Mouse (Mus musculus): ENCODE data around the gene Tbce. TPM values are rescaled to one million over a fixed set of nuclear protein-coding genes. Genes with fewer than 3 reads are reported as not detected.

Gene Tbce
- total and polyA plus RNA-seq, 3 experiments, result 27.2 to 82.1 (median 54.4) TPM

DNA sequence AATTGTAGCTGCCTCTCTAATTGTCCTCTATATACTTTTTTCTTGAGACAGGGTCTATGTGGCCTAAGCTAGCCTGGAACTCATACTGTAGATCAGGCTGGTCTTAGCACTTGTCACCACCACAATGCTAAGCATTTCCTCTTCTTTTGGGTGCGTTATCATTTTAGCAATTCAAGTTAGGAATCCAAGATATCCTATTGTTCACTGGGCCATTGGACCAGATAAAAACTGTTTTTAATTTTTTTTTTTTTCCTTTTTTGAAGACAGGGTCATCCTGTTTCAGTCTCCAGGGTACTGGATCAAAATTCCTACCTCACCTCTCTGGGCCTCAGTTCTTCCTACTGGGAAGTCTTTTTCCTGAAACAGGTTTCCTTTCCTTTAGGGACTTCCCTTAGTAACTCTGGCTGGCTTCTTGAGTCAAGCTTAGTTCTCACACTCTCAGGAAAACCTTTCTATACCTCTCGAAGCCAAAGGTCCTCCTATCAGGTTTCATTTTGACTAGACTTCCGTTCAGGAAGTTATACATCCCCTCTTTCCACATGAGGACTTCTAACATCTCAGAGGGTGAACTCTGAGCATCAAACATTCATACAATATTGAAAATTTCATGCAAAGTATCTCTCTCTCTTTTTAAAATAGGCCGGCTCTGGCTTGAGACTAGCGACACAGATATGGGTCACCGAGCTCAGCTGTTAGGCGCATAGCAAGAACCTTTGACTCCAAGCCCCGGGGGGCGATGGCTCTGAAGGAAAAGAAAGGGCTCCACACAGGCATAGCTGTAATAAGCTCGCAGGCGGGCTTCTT, 23.0 kb upstream of the Tbce start:
- in situ Hi-C loops (cut with MboI; ENCODE audit: low pct_ligation_motif_present, low pct_unique_long_range_greater_than_20kb, low sequenced_read_pairs), result no loop called here

GRCm38 (mm10) chr13:14059582-14059981, 20.1 kb upstream of the Tbce start:
- Histone ChIP-seq H3K4me1 (ENCODE audit: control insufficient read depth in 1 of 2, insufficient read depth in 2 of 2) (peaks cover 8 to 22% of the 10 kb centered on the region in 2 experiments; a peak in 3 of 4 replicates), H3K9me3 (replicated peaks; ENCODE audit: low read length) (no peaks in the 10 kb centered on the region), H3K36me3 (replicated peaks in 1 of 2; ENCODE audit: control insufficient read depth in 1 of 2, insufficient read depth in 1 of 2, low read length in 1 of 2) (peaks cover 5 to 45% of the 10 kb centered on the region in 2 experiments), H3K4me2 (ENCODE audit: insufficient read depth, low read depth, poor library complexity, severe bottlenecking) (no peak overlapping the region), H3K27ac (ENCODE audit: insufficient read depth, low read depth) (no peak overlapping the region), H3K27me3 (replicated peaks) (no peaks in the 10 kb centered on the region), H3K9ac (ENCODE audit: insufficient read depth, low read depth) (no peak overlapping the region), H3K4me3 (replicated peaks in 1 of 3; ENCODE audit: low read depth in 2 of 3, low read length in 2 of 3, poor library complexity in 1 of 3) (no peak overlapping the region), H3K79me2 (replicated peaks; ENCODE audit: control insufficient read depth, extremely low read depth, insufficient read depth, poor library complexity, severe bottlenecking) (peaks cover 42% of the 10 kb centered on the region)
- dilution Hi-C loops (cut with MboI; ENCODE audit: extremely low pct_ligation_motif_present, extremely low pct_unique_long_range_greater_than_20kb, low sequenced_read_pairs), result no loop called here
- in situ Hi-C loops (cut with MboI; ENCODE audit: low pct_ligation_motif_present, low pct_unique_long_range_greater_than_20kb, low sequenced_read_pairs), result no loop called here
- TF ChIP-seq CHD1 (IDR thresholded peaks at IDR 0.05; ENCODE audit: low read depth, low read length), result no peak
- TF ChIP-seq EP300 (IDR thresholded peaks at IDR 0.05; ENCODE audit: low read length), result no peak
- no peak for TF ChIP-seq MXI1 (IDR thresholded peaks at IDR 0.05; ENCODE audit: low read depth, low read length)
- no peak for TF ChIP-seq ZNF384 (IDR thresholded peaks at IDR 0.05; ENCODE audit: low read depth, low read length)
- TF ChIP-seq TCF12 (IDR thresholded peaks at IDR 0.05; ENCODE audit: low read depth, low read length), result no peak
- TF ChIP-seq RCOR1 (conservative IDR thresholded peaks at IDR 0.05; ENCODE audit: low read depth, low read length), result no peak
- TF ChIP-seq MYC (IDR thresholded peaks at IDR 0.05; ENCODE audit: low read depth, low read length), result no peak
- no peak for TF ChIP-seq HCFC1 (IDR thresholded peaks at IDR 0.05; ENCODE audit: low read depth, low read length)
- TF ChIP-seq ZKSCAN1 (IDR thresholded peaks at IDR 0.05; ENCODE audit: borderline replicate concordance, low read depth, low read length), result no peak
- TF ChIP-seq POLR2AphosphoS2 (IDR thresholded peaks at IDR 0.05; ENCODE audit: low read depth, low read length), result no peak
- no peak for TF ChIP-seq MEF2A (IDR thresholded peaks at IDR 0.05; ENCODE audit: borderline replicate concordance, low read depth, low read length)
- no peak for TF ChIP-seq MAFK (IDR thresholded peaks at IDR 0.05; ENCODE audit: insufficient replicate concordance, low read length)
- TF ChIP-seq UBTF (IDR thresholded peaks at IDR 0.05; ENCODE audit: low read depth, low read length), result no peak
- TF ChIP-seq CHD2 (IDR thresholded peaks at IDR 0.05; ENCODE audit: low read length), result no peak
- TF ChIP-seq ZC3H11A (IDR thresholded peaks at IDR 0.05; ENCODE audit: low read depth, low read length), result no peak
- no peak for TF ChIP-seq IRF4 (IDR thresholded peaks at IDR 0.05; ENCODE audit: low read depth, low read length)
- DNase-seq (ENCODE audit: extremely low read depth), result no peak

More for the DNA sequence above, 23.0 kb upstream of the Tbce start:
- H3K4me3 ChIP-seq (replicated peaks in 1 of 3; ENCODE audit: low read depth in 2 of 3, low read length in 2 of 3, poor library complexity in 1 of 3), result peak overlapping the region; percentile 68 to 88 (median 71)
- TF ChIP-seq SMC3 (IDR thresholded peaks at IDR 0.05; ENCODE audit: low read depth, low read length) (no peak), CTCF (conservative IDR thresholded peaks at IDR 0.05 in 1 of 2, IDR thresholded peaks at IDR 0.05 in 1 of 2; ENCODE audit: low read depth in 2 of 2, low read length in 2 of 2) (no peak), JUND (conservative IDR thresholded peaks at IDR 0.05; ENCODE audit: low read depth, low read length) (peak; percentile 98), USF1 (IDR thresholded peaks at IDR 0.05; ENCODE audit: low read depth, low read length) (no peak), MEF2A (IDR thresholded peaks at IDR 0.05; ENCODE audit: borderline replicate concordance, low read depth, low read length) (peak; percentile 42; the same call in 1 of the 2 replicates), ETS1 (conservative IDR thresholded peaks at IDR 0.05; ENCODE audit: low read depth, low read length) (peak; percentile 65), GABPA (IDR thresholded peaks at IDR 0.05; ENCODE audit: insufficient replicate concordance, low read depth, low read length) (no peak), ZMIZ1 (IDR thresholded peaks at IDR 0.05; ENCODE audit: low read depth, low read length) (no peak; the same call in 1 of the 2 replicates), UBTF (IDR thresholded peaks at IDR 0.05; ENCODE audit: low read depth, low read length) (no peak), POLR2A (IDR thresholded peaks at IDR 0.05; ENCODE audit: low read depth, low read length) (no peak), CHD2 (IDR thresholded peaks at IDR 0.05; ENCODE audit: low read length) (no peak; the same call in 1 of the 2 replicates), MAX (IDR thresholded peaks at IDR 0.05; ENCODE audit: low read length) (peak; percentile 29; the same call in 1 of the 2 replicates), NELFE (IDR thresholded peaks at IDR 0.05; ENCODE audit: low read depth, low read length) (no peak), RAD21 (IDR thresholded peaks at IDR 0.05; ENCODE audit: low read depth, low read length) (no peak), IRF4 (IDR thresholded peaks at IDR 0.05; ENCODE audit: low read depth, low read length) (peak; percentile 94), ZKSCAN1 (IDR thresholded peaks at IDR 0.05; ENCODE audit: borderline replicate concordance, low read depth, low read length) (no peak), TCF12 (IDR thresholded peaks at IDR 0.05; ENCODE audit: low read depth, low read length) (no peak), E2F4 (IDR thresholded peaks at IDR 0.05; ENCODE audit: insufficient replicate concordance, low read depth, low read length) (no peak), PAX5 (IDR thresholded peaks at IDR 0.05; ENCODE audit: low read length) (no peak), SIN3A (IDR thresholded peaks at IDR 0.05; ENCODE audit: low read length) (peak; percentile 92), MXI1 (IDR thresholded peaks at IDR 0.05; ENCODE audit: low read depth, low read length) (peak; percentile 53; the same call in 1 of the 2 replicates), ZNF384 (IDR thresholded peaks at IDR 0.05; ENCODE audit: low read depth, low read length) (no peak), RCOR1 (conservative IDR thresholded peaks at IDR 0.05; ENCODE audit: low read depth, low read length) (0 out of 2 replicates have a peak, but pooled peaks have one; percentile 55), EP300 (IDR thresholded peaks at IDR 0.05; ENCODE audit: low read length) (peak; percentile 86), KAT2A (IDR thresholded peaks at IDR 0.05; ENCODE audit: insufficient replicate concordance, low read length) (no peak), HCFC1 (IDR thresholded peaks at IDR 0.05; ENCODE audit: low read depth, low read length) (no peak), MAFK (IDR thresholded peaks at IDR 0.05; ENCODE audit: insufficient replicate concordance, low read length) (no peak), NRF1 (IDR thresholded peaks at IDR 0.05; ENCODE audit: low read depth, low read length) (no peak), BHLHE40 (IDR thresholded peaks at IDR 0.05; ENCODE audit: low read depth, low read length) (0 out of 2 replicates have a peak, but pooled peaks have one; percentile 19), JUN (IDR thresholded peaks at IDR 0.05; ENCODE audit: insufficient read depth, low read depth, low read length) (peak; percentile 78), USF2 (conservative IDR thresholded peaks at IDR 0.05; ENCODE audit: low read depth, low read length) (no peak), ZC3H11A (IDR thresholded peaks at IDR 0.05; ENCODE audit: low read depth, low read length) (no peak), CHD1 (IDR thresholded peaks at IDR 0.05; ENCODE audit: low read depth, low read length) (peak; percentile 17; the same call in 1 of the 2 replicates), MYC (IDR thresholded peaks at IDR 0.05; ENCODE audit: low read depth, low read length) (peak; percentile 50; the same call in 1 of the 2 replicates), TBP (conservative IDR thresholded peaks at IDR 0.05; ENCODE audit: low read depth, low read length) (peak; percentile 75; the same call in 1 of the 2 replicates), ELF1 (IDR thresholded peaks at IDR 0.05; ENCODE audit: low read depth, low read length) (no peak; the same call in 1 of the 2 replicates), POLR2AphosphoS2 (IDR thresholded peaks at IDR 0.05; ENCODE audit: low read depth, low read length) (no peak), MAZ (IDR thresholded peaks at IDR 0.05; ENCODE audit: low read depth, low read length) (no peak)
- H3K79me2 ChIP-seq (replicated peaks; ENCODE audit: control insufficient read depth, extremely low read depth, insufficient read depth, poor library complexity, severe bottlenecking), result peaks cover 53% of the 10 kb centered on the region
- peaks cover 3 to 31% of the 10 kb centered on the region in 2 experiments for H3K4me1 ChIP-seq (ENCODE audit: control insufficient read depth in 1 of 2, insufficient read depth in 2 of 2)
- dilution Hi-C loops (cut with MboI; ENCODE audit: extremely low pct_ligation_motif_present, extremely low pct_unique_long_range_greater_than_20kb, low sequenced_read_pairs), result no loop called here
- no peaks in the 10 kb centered on the region for H3K9me3 ChIP-seq (replicated peaks; ENCODE audit: low read length)
- H3K27ac ChIP-seq (ENCODE audit: insufficient read depth, low read depth), result peak overlapping the region; percentile 80
- H3K27me3 ChIP-seq (replicated peaks), result no peaks in the 10 kb centered on the region
- H3K4me2 ChIP-seq (ENCODE audit: insufficient read depth, low read depth, poor library complexity, severe bottlenecking), result peak overlapping the region; percentile 95
- DNase-seq (ENCODE audit: extremely low read depth), result peak; percentile 56
- H3K9ac ChIP-seq (ENCODE audit: insufficient read depth, low read depth), result peak overlapping the region; percentile 74
- peaks cover 3 to 25% of the 10 kb centered on the region in 2 experiments for H3K36me3 ChIP-seq (replicated peaks in 1 of 2; ENCODE audit: control insufficient read depth in 1 of 2, insufficient read depth in 1 of 2, low read length in 1 of 2)
